Mouse (Mus musculus) CH12.LX (cell line): Measurements from ENCODE around the gene Mest. TPM values are rescaled to one million over a fixed set of nuclear protein-coding genes. Genes with fewer than 3 reads are reported as not detected.
A peak's percentile ranks its signal among the peaks of the same experiment; 100 is the strongest.

Experiments
- DNase-seq: peaks from one replicate; pipeline ENCODE4 v3.0.0-alpha.2; 2013; ENCODE audit errors: extremely low read depth
- H3K27ac ChIP-seq: 2 replicates; pipeline ENCODE4 v1.5.1; 2012; ENCODE audit warnings: low read depth, mild to moderate bottlenecking, control low read depth, moderate library complexity; ENCODE audit not compliant: insufficient read depth
- H3K27me3 ChIP-seq: replicated peaks from 2 replicates; pipeline ENCODE3; 2012; ENCODE audit warnings: inconsistent platforms
- H3K36me3 ChIP-seq, 2 experiments: replicated peaks in 1 of 2; 2 replicates each; pipeline versions ENCODE3 to v1.6.1; 2012; ENCODE audit warnings: inconsistent platforms in 1 of 2, low read length in 1 of 2, mild to moderate bottlenecking in 1 of 2, mixed read lengths in 1 of 2, moderate library complexity in 1 of 2; ENCODE audit not compliant: control insufficient read depth in 1 of 2, insufficient read depth in 1 of 2
- H3K4me1 ChIP-seq, 2 experiments: 2 replicates each; pipeline ENCODE4 v1.6.1; 2012; ENCODE audit warnings: inconsistent platforms in 1 of 2, moderate library complexity in 1 of 2; ENCODE audit not compliant: insufficient read depth in 2 of 2, control insufficient read depth in 1 of 2
- H3K4me2 ChIP-seq: 2 replicates; pipeline ENCODE4 v1.6.1; 2012; ENCODE audit warnings: low read depth, mild to moderate bottlenecking, control low read depth; ENCODE audit not compliant: poor library complexity, insufficient read depth, severe bottlenecking
- H3K4me3 ChIP-seq, 3 experiments: fragments of 150-350 bp in 1 of 3; sonication (generic) in 1 of 3; replicated peaks in 1 of 3; 2 replicates each; pipeline versions ENCODE3 to v1.5.1; 2011 to 2012; ENCODE audit warnings: low read depth in 2 of 3, low read length in 2 of 3, mild to moderate bottlenecking in 2 of 3, moderate library complexity in 2 of 3, control low read depth in 1 of 3, improper control_type of control experiment in 1 of 3, inconsistent platforms in 1 of 3, mixed read lengths in 1 of 3; ENCODE audit not compliant: poor library complexity in 1 of 3
- H3K79me2 ChIP-seq: replicated peaks from 2 replicates; pipeline ENCODE4 v1.6.1; 2012; ENCODE audit warnings: mild to moderate bottlenecking, moderate library complexity; ENCODE audit not compliant: control insufficient read depth, poor library complexity, insufficient read depth, severe bottlenecking; ENCODE audit errors: extremely low read depth
- H3K9ac ChIP-seq: 2 replicates; pipeline ENCODE4 v1.6.1; 2012; ENCODE audit warnings: low read depth, mild to moderate bottlenecking, control low read depth, moderate library complexity; ENCODE audit not compliant: insufficient read depth
- H3K9me3 ChIP-seq: replicated peaks from 2 replicates; pipeline ENCODE3; 2012; ENCODE audit warnings: low read length, inconsistent platforms, mixed read lengths
- BHLHE40 ChIP-seq: IDR thresholded peaks from 2 replicates; pipeline ENCODE4 v1.6.1; 2011; ENCODE audit warnings: mild to moderate bottlenecking, low read depth, low read length, improper control_type of control experiment
- CHD2 ChIP-seq: IDR thresholded peaks from 2 replicates; pipeline ENCODE4 v1.6.1; 2011; ENCODE audit warnings: low read length, improper control_type of control experiment
- CTCF ChIP-seq, 2 experiments: IDR thresholded peaks in 1 of 2; conservative IDR thresholded peaks in 1 of 2; 2 replicates each; pipeline ENCODE4 v1.5.1; 2011 to 2012; ENCODE audit warnings: low read depth in 2 of 2, low read length in 2 of 2, improper control_type of control experiment in 1 of 2, inconsistent platforms in 1 of 2, mild to moderate bottlenecking in 1 of 2, moderate library complexity in 1 of 2
- EP300 ChIP-seq: IDR thresholded peaks from 2 replicates; pipeline ENCODE4 v1.6.1; 2011; ENCODE audit warnings: low read length, improper control_type of control experiment
- ETS1 ChIP-seq: conservative IDR thresholded peaks from 2 replicates; pipeline ENCODE4 v1.6.1; 2012; ENCODE audit warnings: low read depth, mild to moderate bottlenecking, inconsistent platforms, low read length, improper control_type of control experiment, moderate library complexity
- GABPA ChIP-seq: IDR thresholded peaks from 2 replicates; pipeline ENCODE4 v1.6.1; 2012; ENCODE audit warnings: low read depth, low read length, improper control_type of control experiment, inconsistent platforms; ENCODE audit not compliant: insufficient replicate concordance
- HCFC1 ChIP-seq: IDR thresholded peaks from 2 replicates; pipeline ENCODE4 v1.6.1; 2012; ENCODE audit warnings: low read depth, mild to moderate bottlenecking, inconsistent platforms, low read length, improper control_type of control experiment
- IRF4 ChIP-seq: IDR thresholded peaks from 2 replicates; pipeline ENCODE4 v1.6.1; 2014; ENCODE audit warnings: low read depth, mild to moderate bottlenecking, inconsistent platforms, low read length, improper control_type of control experiment
- JUN ChIP-seq: IDR thresholded peaks from 2 replicates; pipeline ENCODE4 v1.6.1; 2011; ENCODE audit warnings: low read depth, mild to moderate bottlenecking, low read length, improper control_type of control experiment, moderate library complexity; ENCODE audit not compliant: insufficient read depth
- JUND ChIP-seq: conservative IDR thresholded peaks from 2 replicates; pipeline ENCODE4 v1.6.1; 2011; ENCODE audit warnings: low read depth, low read length, improper control_type of control experiment
- KAT2A ChIP-seq: IDR thresholded peaks from 2 replicates; pipeline ENCODE4 v1.6.1; 2012; ENCODE audit warnings: low read length, improper control_type of control experiment, inconsistent platforms; ENCODE audit not compliant: insufficient replicate concordance
- MAX ChIP-seq: IDR thresholded peaks from 2 replicates; pipeline ENCODE4 v1.6.1; 2011; ENCODE audit warnings: low read length, improper control_type of control experiment
- MAZ ChIP-seq: IDR thresholded peaks from 2 replicates; pipeline ENCODE4 v1.6.1; 2012; ENCODE audit warnings: low read depth, mild to moderate bottlenecking, inconsistent platforms, low read length, improper control_type of control experiment, moderate library complexity
- MXI1 ChIP-seq: IDR thresholded peaks from 2 replicates; pipeline ENCODE4 v1.6.1; 2011; ENCODE audit warnings: mild to moderate bottlenecking, low read depth, low read length, improper control_type of control experiment
- NELFE ChIP-seq: IDR thresholded peaks from 2 replicates; pipeline ENCODE4 v1.6.1; 2011; ENCODE audit warnings: low read depth, low read length, improper control_type of control experiment
- POLR2A ChIP-seq: IDR thresholded peaks from 2 replicates; pipeline ENCODE4 v1.6.1; 2011; ENCODE audit warnings: low read depth, mild to moderate bottlenecking, improper control_type of control experiment, low read length
- POLR2AphosphoS2 ChIP-seq: IDR thresholded peaks from 2 replicates; pipeline ENCODE4 v1.6.1; 2011; ENCODE audit warnings: low read depth, low read length, improper control_type of control experiment
- SIN3A ChIP-seq: IDR thresholded peaks from 2 replicates; pipeline ENCODE4 v1.6.1; 2012; ENCODE audit warnings: low read length, improper control_type of control experiment, inconsistent platforms
- SMC3 ChIP-seq: IDR thresholded peaks from 2 replicates; pipeline ENCODE4 v1.6.1; 2011; ENCODE audit warnings: low read depth, low read length, improper control_type of control experiment
- TBP ChIP-seq: conservative IDR thresholded peaks from 2 replicates; pipeline ENCODE4 v1.6.1; 2011; ENCODE audit warnings: low read depth, low read length, improper control_type of control experiment
- UBTF ChIP-seq: IDR thresholded peaks from 2 replicates; pipeline ENCODE4 v1.6.1; 2012; ENCODE audit warnings: low read depth, mild to moderate bottlenecking, inconsistent platforms, low read length, improper control_type of control experiment, moderate library complexity
- USF1 ChIP-seq: IDR thresholded peaks from 2 replicates; pipeline ENCODE4 v1.6.1; 2014; ENCODE audit warnings: low read depth, mild to moderate bottlenecking, inconsistent platforms, low read length, improper control_type of control experiment
- USF2 ChIP-seq: conservative IDR thresholded peaks from 2 replicates; pipeline ENCODE4 v1.6.1; 2011; ENCODE audit warnings: low read depth, low read length, improper control_type of control experiment
- ZNF384 ChIP-seq: IDR thresholded peaks from 2 replicates; pipeline ENCODE4 v1.6.1; 2012; ENCODE audit warnings: low read depth, low read length, improper control_type of control experiment, inconsistent platforms
- dilution Hi-C: fragments of 300-500 bp; cut with MboI; formaldehyde crosslinking; loops from 2 replicates; pipeline ENCODE4 v1.14.3; 2020; ENCODE audit warnings: low sequenced_read_pairs; ENCODE audit not compliant: extremely low pct_unique_long_range_greater_than_20kb, extremely low pct_ligation_motif_present
- in situ Hi-C: fragments of 300-500 bp; cut with MboI; formaldehyde crosslinking; loops from 3 replicates; pipeline ENCODE4 v1.14.3; 2019; ENCODE audit warnings: low sequenced_read_pairs, low pct_ligation_motif_present, low pct_unique_long_range_greater_than_20kb, mixed read lengths
- polyA plus RNA-seq: library from polyadenylated mRNA; unstranded; fragments of >175 nt; gene quantifications from 2 replicates; pipeline ENCODE4 v1.2.1, GENCODE M21; 2012; ENCODE audit warnings: low read depth; ENCODE audit not compliant: insufficient read length
- total RNA-seq, 2 experiments: library from RNA; depleted of rRNA; stranded (reverse); fragments of 300-350 nt in 1 of 2; fragments of >200 nt in 1 of 2; gene quantifications; 2 replicates each; pipeline ENCODE4 v1.2.3; 2012 to 2014

Gene Mest
- total and polyA plus RNA-seq, 3 experiments, result 0.13 TPM; not detected in 2

DNA sequence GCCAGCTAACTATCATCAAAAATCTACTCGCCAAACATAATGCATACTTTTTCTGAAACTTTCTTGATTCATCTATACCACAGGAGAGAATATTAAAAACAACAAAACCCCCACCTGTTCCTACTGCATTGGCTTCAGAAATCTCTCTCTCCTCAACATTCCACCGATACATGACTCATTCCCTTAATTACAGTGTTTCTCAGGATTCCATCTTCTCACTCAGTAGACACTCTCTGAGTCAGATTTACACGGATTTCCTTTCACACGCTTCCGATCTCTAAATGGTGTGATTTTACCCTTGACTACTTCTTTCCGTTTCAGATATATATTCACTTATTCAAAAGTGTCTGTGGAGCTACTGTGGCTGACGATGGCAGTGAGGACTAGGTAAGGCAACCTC lies 36.1 kb upstream of the Mest start:
- H3K27ac ChIP-seq, result no peak overlapping the region
- H3K4me1 ChIP-seq, result peaks cover 4 to 39% of the 10 kb centered on the region in 2 experiments; a peak in 3 of 4 replicates
- H3K36me3 ChIP-seq, result peaks cover 0 to 5% of the 10 kb centered on the region in 2 experiments
- in situ Hi-C loops, result no loop called here
- H3K9me3 ChIP-seq, result no peaks in the 10 kb centered on the region
- no peak for DNase-seq
- no peak overlapping the region for H3K4me3 ChIP-seq
- 0 out of 2 replicates have a peak overlapping the region, but pooled peaks have one; percentile 27 for H3K4me2 ChIP-seq
- no peaks in the 10 kb centered on the region for H3K27me3 ChIP-seq
- dilution Hi-C loops, result no loop called here
- no peak overlapping the region for H3K9ac ChIP-seq
- no peaks in the 10 kb centered on the region for H3K79me2 ChIP-seq
- no peak for TF ChIP-seq USF2
- no peak for TF ChIP-seq CTCF (conservative IDR thresholded peaks at IDR 0.05 in 1 of 2, IDR thresholded peaks at IDR 0.05 in 1 of 2; ENCODE audit: low read depth in 2 of 2, low read length in 2 of 2)
- no peak for TF ChIP-seq ETS1
- no peak for TF ChIP-seq KAT2A
- no peak for TF ChIP-seq USF1

DNA sequence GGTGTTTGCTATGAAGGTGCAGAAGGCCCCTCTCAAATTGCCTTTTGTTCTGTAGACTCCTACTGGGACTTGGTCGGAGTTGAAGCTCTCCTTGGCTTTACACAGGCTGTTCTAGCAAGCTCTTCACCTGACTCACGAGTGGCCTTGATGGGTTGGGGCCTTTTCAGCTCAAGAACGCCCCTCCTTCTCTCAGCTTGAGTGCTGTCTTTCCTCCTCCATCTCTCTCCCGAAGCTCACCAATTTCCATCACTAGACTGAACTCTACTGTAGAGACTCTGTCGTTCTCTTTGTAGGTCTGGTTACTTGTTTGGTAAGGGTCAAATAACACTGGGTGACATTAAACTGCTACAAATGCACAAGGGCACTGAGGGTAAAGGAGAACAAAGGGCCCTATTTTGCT lies 30.5 kb upstream of the Mest start:
- Histone ChIP-seq H3K4me3 (peak overlapping the region; percentile 62 to 68 (median 66)), H3K4me2 (peak overlapping the region; percentile 60), H3K79me2 (no peaks in the 10 kb centered on the region), H3K9me3 (no peaks in the 10 kb centered on the region), H3K27ac (no peak overlapping the region), H3K9ac (peak overlapping the region; percentile 75), H3K36me3 (no peaks in the 10 kb centered on the region), H3K27me3 (no peaks in the 10 kb centered on the region)
- DNase-seq, result peak; percentile 17
- in situ Hi-C loops, result no loop called here
- dilution Hi-C loops, result no loop called here
- TF ChIP-seq ZNF384 (no peak), UBTF (no peak), BHLHE40 (no peak), JUND (no peak), HCFC1 (no peak)
- TF ChIP-seq, all 38 proteins: peak for 0
- peaks cover 3 to 27% of the 10 kb centered on the region in 2 experiments for H3K4me1 ChIP-seq

DNA sequence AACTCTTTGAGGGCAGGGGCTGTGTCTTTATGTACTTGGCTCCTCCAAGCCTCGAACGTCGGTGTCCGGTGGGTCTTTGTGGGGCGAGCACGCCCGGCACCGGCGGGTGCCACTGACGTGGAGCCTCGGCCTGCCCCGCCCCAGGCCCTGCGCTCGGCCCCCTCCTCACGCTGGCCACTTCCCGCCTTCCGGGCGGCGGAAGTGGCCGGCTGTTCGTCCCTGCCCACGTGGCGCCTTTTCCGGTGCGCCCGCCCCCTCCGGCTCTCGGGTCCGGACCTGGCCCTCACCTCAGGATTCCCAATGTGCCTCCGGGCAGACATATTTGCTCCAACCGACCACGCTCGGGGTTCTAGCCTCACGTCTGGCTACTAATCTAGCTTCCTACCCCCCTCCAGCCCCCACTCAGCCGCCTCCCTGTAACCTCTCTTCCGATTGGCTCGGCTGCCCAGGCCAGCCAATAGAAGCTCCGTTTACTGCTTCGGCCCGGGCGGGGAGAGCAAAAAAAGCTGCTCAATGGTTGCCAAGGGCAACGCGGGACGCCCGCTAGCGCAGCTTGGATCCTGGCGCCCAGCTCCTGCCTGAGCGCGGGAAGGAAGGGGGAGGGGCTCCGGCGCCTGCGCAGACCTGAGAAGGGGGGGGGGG lies 29.9 kb upstream of the Mest start, which contains the start of gene Cep41:
Gene Cep41 (minus strand): TSS at position 400 of the 642 bp plus-strand sequence.
- dilution Hi-C loops, result no loop called here
- Histone ChIP-seq H3K4me3 (peak within 1 kb of the TSS; percentile 66 to 72 (median 68)), H3K4me1 (peaks cover 3 to 21% of the 10 kb centered on the region in 2 experiments), H3K9me3 (no peaks in the 10 kb centered on the region), H3K79me2 (no peaks in the 10 kb centered on the region), H3K9ac (peak within 1 kb of the TSS; percentile 75), H3K27me3 (no peaks in the 10 kb centered on the region), H3K4me2 (peak within 1 kb of the TSS; percentile 60), H3K36me3 (no peaks in the 10 kb centered on the region), H3K27ac (peak within 1 kb of the TSS; percentile 47; the same call in 1 of the 2 replicates)
- DNase-seq, result peak; percentile 96
- in situ Hi-C loops, result no loop called here
- peak; percentile 95 for TF ChIP-seq ZNF384
- peak; percentile 93 for TF ChIP-seq SIN3A
- TF ChIP-seq SMC3, result no peak
- TF ChIP-seq MAX, result peak; percentile 93
- peak; percentile 66; the same call in 1 of the 2 replicates for TF ChIP-seq KAT2A
- TF ChIP-seq NELFE, result peak; percentile 60; the same call in 1 of the 2 replicates
- TF ChIP-seq HCFC1, result peak; percentile 85
- TF ChIP-seq USF1, result peak; percentile 66
- TF ChIP-seq UBTF, result no peak
- no peak for TF ChIP-seq TBP
- peak; percentile 97 for TF ChIP-seq CHD2
- 0 out of 2 replicates have a peak, but pooled peaks have one; percentile 37 for TF ChIP-seq IRF4
- peak; percentile 78 for TF ChIP-seq POLR2A
- 0 out of 2 replicates have a peak, but pooled peaks have one; percentile 21 for TF ChIP-seq USF2
- no peak for TF ChIP-seq JUND
- no peak for TF ChIP-seq EP300
- TF ChIP-seq JUN, result no peak
- no peak for TF ChIP-seq GABPA
- TF ChIP-seq POLR2AphosphoS2, result peak; percentile 38; the same call in 1 of the 2 replicates
- TF ChIP-seq MXI1, result peak; percentile 96
- peak; percentile 98 for TF ChIP-seq MAZ
